Mouse (Mus musculus): ENCODE data around the gene Lrrc43. TPM values are rescaled to one million over a fixed set of nuclear protein-coding genes. Genes with fewer than 3 reads are reported as not detected.

The Lrrc43 gene
- polyA plus RNA-seq, 1 experiment: not detected

- Histone ChIP-seq H3K4me3 (ENCODE audit: extremely low read depth, insufficient read depth, insufficient read length) (no peak overlapping the region), H3K4me1 (ENCODE audit: control insufficient read depth, insufficient read depth, insufficient read length) (peaks cover 6% of the 10 kb centered on the region; the same call in 1 of the 2 replicates), H3K36me3 (ENCODE audit: control insufficient read depth, insufficient read depth, low read length) (peaks cover 3% of the 10 kb centered on the region), H3K27me3 (ENCODE audit: control insufficient read depth, insufficient read depth, low read length) (peaks cover 6% of the 10 kb centered on the region), H3K27ac (ENCODE audit: insufficient read depth, low read length) (no peak overlapping the region)
- no peak for DNase-seq (ENCODE audit: low read depth in 1 of 2, low spot score in 2 of 2)
- TF ChIP-seq POLR2A (IDR thresholded peaks at IDR 0.05; ENCODE audit: low read depth, low read length) (no peak), CTCF (IDR thresholded peaks at IDR 0.05; ENCODE audit: extremely low read depth, insufficient read depth, insufficient read length, insufficient replicate concordance) (no peak)
- WGBS: 84% methylated on average over 3 of the region's 3 CpGs
These were observed 23.0 kb downstream of the Lrrc43 start for GRCm38 (mm10) chr5:123512102-123512501.

GRCm38 (mm10) chr5:123514871-123515270 lies 25.8 kb downstream of the Lrrc43 start:
- TF ChIP-seq CTCF (IDR thresholded peaks at IDR 0.05; ENCODE audit: extremely low read depth, insufficient read depth, insufficient read length, insufficient replicate concordance): no peak
- no peak for TF ChIP-seq POLR2A (IDR thresholded peaks at IDR 0.05; ENCODE audit: low read depth, low read length)
- no peaks in the 10 kb centered on the region for H3K27me3 ChIP-seq (ENCODE audit: control insufficient read depth, insufficient read depth, low read length)
- WGBS: 94% methylated on average over 5 of the region's 5 CpGs
- no peak overlapping the region for H3K4me3 ChIP-seq (ENCODE audit: extremely low read depth, insufficient read depth, insufficient read length)
- no peak overlapping the region for H3K27ac ChIP-seq (ENCODE audit: insufficient read depth, low read length)
- H3K4me1 ChIP-seq (ENCODE audit: control insufficient read depth, insufficient read depth, insufficient read length): no peaks in the 10 kb centered on the region
- DNase-seq (ENCODE audit: low read depth in 1 of 2, low spot score in 2 of 2): no peak
- peaks cover 8% of the 10 kb centered on the region for H3K36me3 ChIP-seq (ENCODE audit: control insufficient read depth, insufficient read depth, low read length)

- Histone ChIP-seq H3K4me3 (ENCODE audit: extremely low read depth, insufficient read depth, insufficient read length) (no peak overlapping the region), H3K36me3 (ENCODE audit: control insufficient read depth, insufficient read depth, low read length) (peaks cover 6% of the 10 kb centered on the region), H3K4me1 (ENCODE audit: control insufficient read depth, insufficient read depth, insufficient read length) (peaks cover 4% of the 10 kb centered on the region), H3K27me3 (ENCODE audit: control insufficient read depth, insufficient read depth, low read length) (no peaks in the 10 kb centered on the region), H3K27ac (ENCODE audit: insufficient read depth, low read length) (no peak overlapping the region)
- no peak for DNase-seq (ENCODE audit: low read depth in 1 of 2, low spot score in 2 of 2)
- 95% methylated on average over 9 of the region's 9 CpGs for WGBS
- TF ChIP-seq CTCF (IDR thresholded peaks at IDR 0.05; ENCODE audit: extremely low read depth, insufficient read depth, insufficient read length, insufficient replicate concordance): no peak
- no peak for TF ChIP-seq POLR2A (IDR thresholded peaks at IDR 0.05; ENCODE audit: low read depth, low read length)
These were observed 31.6 kb downstream of the Lrrc43 start for GRCm38 (mm10) chr5:123520666-123521065.

- TF ChIP-seq POLR2A (IDR thresholded peaks at IDR 0.05; ENCODE audit: low read depth, low read length) (no peak), CTCF (IDR thresholded peaks at IDR 0.05; ENCODE audit: extremely low read depth, insufficient read depth, insufficient read length, insufficient replicate concordance) (no peak)
- no peaks in the 10 kb centered on the region for H3K27me3 ChIP-seq (ENCODE audit: control insufficient read depth, insufficient read depth, low read length)
These were observed 32.5 kb downstream of the Lrrc43 start for GRCm38 (mm10) chr5:123521621-123522020.

GRCm38 (mm10) chr5:123522166-123522565 lies 33.1 kb downstream of the Lrrc43 start:
- no peak for DNase-seq (ENCODE audit: low read depth in 1 of 2, low spot score in 2 of 2)
- TF ChIP-seq POLR2A (IDR thresholded peaks at IDR 0.05; ENCODE audit: low read depth, low read length) (no peak), CTCF (IDR thresholded peaks at IDR 0.05; ENCODE audit: extremely low read depth, insufficient read depth, insufficient read length, insufficient replicate concordance) (no peak)
- Histone ChIP-seq H3K27ac (ENCODE audit: insufficient read depth, low read length) (no peak overlapping the region), H3K4me1 (ENCODE audit: control insufficient read depth, insufficient read depth, insufficient read length) (peaks cover 4% of the 10 kb centered on the region), H3K4me3 (ENCODE audit: extremely low read depth, insufficient read depth, insufficient read length) (no peak overlapping the region), H3K36me3 (ENCODE audit: control insufficient read depth, insufficient read depth, low read length) (peaks cover 5% of the 10 kb centered on the region), H3K27me3 (ENCODE audit: control insufficient read depth, insufficient read depth, low read length) (no peaks in the 10 kb centered on the region)
- 89% methylated on average over 1 of the region's 1 CpGs for WGBS

More at GRCm38 (mm10) chr5:123521621-123522020, 32.5 kb downstream of the Lrrc43 start:
- H3K4me3 ChIP-seq (ENCODE audit: extremely low read depth, insufficient read depth, insufficient read length): no peak overlapping the region
- peaks cover 6% of the 10 kb centered on the region for H3K36me3 ChIP-seq (ENCODE audit: control insufficient read depth, insufficient read depth, low read length)
- no peak for DNase-seq (ENCODE audit: low read depth in 1 of 2, low spot score in 2 of 2)
- no peak overlapping the region for H3K27ac ChIP-seq (ENCODE audit: insufficient read depth, low read length)
- 93% methylated on average over 1 of the region's 1 CpGs for WGBS
- H3K4me1 ChIP-seq (ENCODE audit: control insufficient read depth, insufficient read depth, insufficient read length): peaks cover 4% of the 10 kb centered on the region

- Histone ChIP-seq H3K27ac (ENCODE audit: insufficient read depth, low read length) (peak within 1 kb of the TSS; percentile 79), H3K36me3 (ENCODE audit: control insufficient read depth, insufficient read depth, low read length) (peaks cover 3% of the 10 kb centered on the region), H3K4me3 (ENCODE audit: extremely low read depth, insufficient read depth, insufficient read length) (peak within 1 kb of the TSS; percentile 98), H3K4me1 (ENCODE audit: control insufficient read depth, insufficient read depth, insufficient read length) (peaks cover 4% of the 10 kb centered on the region), H3K27me3 (ENCODE audit: control insufficient read depth, insufficient read depth, low read length) (no peaks in the 10 kb centered on the region)
- DNase-seq (ENCODE audit: low read depth in 1 of 2, low spot score in 2 of 2): peak; percentile 98 to 99
- TF ChIP-seq POLR2A (IDR thresholded peaks at IDR 0.05; ENCODE audit: low read depth, low read length): peak; percentile 93
- no peak for TF ChIP-seq CTCF (IDR thresholded peaks at IDR 0.05; ENCODE audit: extremely low read depth, insufficient read depth, insufficient read length, insufficient replicate concordance)
- WGBS: under 1% methylated on average over 82 of the region's 82 CpGs
These were observed 34.7 kb downstream of the Lrrc43 start, which contains the start of gene Diablo for GRCm38 (mm10) chr5:123523692-123524392. Gene Diablo, minus strand, starts transcription at chr5:123524176.

GRCm38 (mm10) chr5:123524393-123524750 lies 35.3 kb downstream of the Lrrc43 start:
- DNase-seq (ENCODE audit: low read depth in 1 of 2, low spot score in 2 of 2): no peak
- Histone ChIP-seq H3K27ac (ENCODE audit: insufficient read depth, low read length) (no peak overlapping the region), H3K27me3 (ENCODE audit: control insufficient read depth, insufficient read depth, low read length) (no peaks in the 10 kb centered on the region), H3K36me3 (ENCODE audit: control insufficient read depth, insufficient read depth, low read length) (peaks cover 3% of the 10 kb centered on the region), H3K4me1 (ENCODE audit: control insufficient read depth, insufficient read depth, insufficient read length) (peaks cover 4% of the 10 kb centered on the region), H3K4me3 (ENCODE audit: extremely low read depth, insufficient read depth, insufficient read length) (peak overlapping the region; percentile 98)
- 4% methylated on average over 26 of the region's 27 CpGs for WGBS
- no peak for TF ChIP-seq POLR2A (IDR thresholded peaks at IDR 0.05; ENCODE audit: low read depth, low read length)
- TF ChIP-seq CTCF (IDR thresholded peaks at IDR 0.05; ENCODE audit: extremely low read depth, insufficient read depth, insufficient read length, insufficient replicate concordance): no peak
